Mouse (Mus musculus): ENCODE results near the gene Erich3. TPM values are rescaled to one million over a fixed set of nuclear protein-coding genes. Genes with fewer than 3 reads are reported as not detected.
A peak's percentile ranks its signal among the peaks of the same experiment; 100 is the strongest.

Erich3 gene
- polyA plus RNA-seq, 1 experiment from 2014 or later, result 0.77 TPM

GRCm38 (mm10) chr3:154692572-154692922 is 28.9 kb downstream of the Erich3 start:
- H3K9ac ChIP-seq (ENCODE audit: low read length), result no peak overlapping the region
- H3K4me2 ChIP-seq (ENCODE audit: low read depth), result no peak overlapping the region
- H3K4me1 ChIP-seq (ENCODE audit: control insufficient read depth, insufficient read depth, low read length), result 0 out of 2 replicates have a peak, but pooled peaks cover 3% of the 10 kb centered on the region
- H3K9me3 ChIP-seq (ENCODE audit: control insufficient read depth, low read length), result no peaks in the 10 kb centered on the region
- DNase-seq (ENCODE audit: low spot score) (no peak), ATAC-seq (ENCODE audit: insufficient read depth, low FRiP score, low TSS enrichment) (peak; percentile 35)
- no peak overlapping the region for H3K4me3 ChIP-seq (ENCODE audit: low read depth, low read length)
- H3K36me3 ChIP-seq (ENCODE audit: control insufficient read depth, insufficient read depth, low read length), result no peaks in the 10 kb centered on the region
- WGBS, result 54% methylated on average over 3 of the region's 3 CpGs
- H3K27ac ChIP-seq (ENCODE audit: low read depth, low read length), result no peak overlapping the region
- no peaks in the 10 kb centered on the region for H3K27me3 ChIP-seq (ENCODE audit: control insufficient read depth, insufficient read depth, low read length)

GRCm38 (mm10) chr3:154693902-154694301 is 30.2 kb downstream of the Erich3 start:
- H3K4me2 ChIP-seq (ENCODE audit: low read depth), result no peak overlapping the region
- 77% methylated on average over 4 of the region's 4 CpGs for WGBS
- no peaks in the 10 kb centered on the region for H3K9me3 ChIP-seq (ENCODE audit: control insufficient read depth, low read length)
- H3K4me1 ChIP-seq (ENCODE audit: control insufficient read depth, insufficient read depth, low read length), result 0 out of 2 replicates have a peak, but pooled peaks cover 3% of the 10 kb centered on the region
- no peak overlapping the region for H3K4me3 ChIP-seq (ENCODE audit: low read depth, low read length)
- no peak overlapping the region for H3K27ac ChIP-seq (ENCODE audit: low read depth, low read length)
- no peak overlapping the region for H3K9ac ChIP-seq (ENCODE audit: low read length)
- no peak for ATAC-seq (ENCODE audit: insufficient read depth, low FRiP score, low TSS enrichment)
- H3K36me3 ChIP-seq (ENCODE audit: control insufficient read depth, insufficient read depth, low read length), result no peaks in the 10 kb centered on the region
- no peaks in the 10 kb centered on the region for H3K27me3 ChIP-seq (ENCODE audit: control insufficient read depth, insufficient read depth, low read length)
- no peak for DNase-seq (ENCODE audit: low spot score)

GRCm38 (mm10) chr3:154696611-154697010 is 33.0 kb downstream of the Erich3 start:
- H3K4me2 ChIP-seq (ENCODE audit: low read depth), result no peak overlapping the region

GRCm38 (mm10) chr3:154698907-154699306 is 35.2 kb downstream of the Erich3 start:
- WGBS, result 40% methylated on average over 5 of the region's 5 CpGs
- no peak overlapping the region for H3K27ac ChIP-seq (ENCODE audit: low read depth, low read length)

More at GRCm38 (mm10) chr3:154696611-154697010, 33.0 kb downstream of the Erich3 start:
- no peaks in the 10 kb centered on the region for H3K36me3 ChIP-seq (ENCODE audit: control insufficient read depth, insufficient read depth, low read length)
- no peak overlapping the region for H3K4me3 ChIP-seq (ENCODE audit: low read depth, low read length)
- no peaks in the 10 kb centered on the region for H3K27me3 ChIP-seq (ENCODE audit: control insufficient read depth, insufficient read depth, low read length)
- no peaks in the 10 kb centered on the region for H3K9me3 ChIP-seq (ENCODE audit: control insufficient read depth, low read length)
- ATAC-seq (ENCODE audit: insufficient read depth, low FRiP score, low TSS enrichment), result no peak
- H3K9ac ChIP-seq (ENCODE audit: low read length), result no peak overlapping the region
- H3K4me1 ChIP-seq (ENCODE audit: control insufficient read depth, insufficient read depth, low read length), result 0 out of 2 replicates have a peak, but pooled peaks cover 3% of the 10 kb centered on the region
- WGBS, result 88% methylated on average over 3 of the region's 3 CpGs
- no peak for DNase-seq (ENCODE audit: low spot score)
- no peak overlapping the region for H3K27ac ChIP-seq (ENCODE audit: low read depth, low read length)

GRCm38 (mm10) chr3:154700296-154700695 is 36.6 kb downstream of the Erich3 start:
- WGBS, result 80% methylated on average over 3 of the region's 3 CpGs
- no peaks in the 10 kb centered on the region for H3K9me3 ChIP-seq (ENCODE audit: control insufficient read depth, low read length)
- no peaks in the 10 kb centered on the region for H3K36me3 ChIP-seq (ENCODE audit: control insufficient read depth, insufficient read depth, low read length)
- no peak overlapping the region for H3K4me2 ChIP-seq (ENCODE audit: low read depth)
- no peak overlapping the region for H3K9ac ChIP-seq (ENCODE audit: low read length)
- no peaks in the 10 kb centered on the region for H3K4me1 ChIP-seq (ENCODE audit: control insufficient read depth, insufficient read depth, low read length)
- H3K4me3 ChIP-seq (ENCODE audit: low read depth, low read length), result no peak overlapping the region
- H3K27me3 ChIP-seq (ENCODE audit: control insufficient read depth, insufficient read depth, low read length), result no peaks in the 10 kb centered on the region
- DNase-seq (ENCODE audit: low spot score) (no peak), ATAC-seq (ENCODE audit: insufficient read depth, low FRiP score, low TSS enrichment) (no peak)
- H3K27ac ChIP-seq (ENCODE audit: low read depth, low read length), result no peak overlapping the region

More at GRCm38 (mm10) chr3:154698907-154699306, 35.2 kb downstream of the Erich3 start:
- Histone ChIP-seq H3K36me3 (ENCODE audit: control insufficient read depth, insufficient read depth, low read length) (no peaks in the 10 kb centered on the region), H3K27me3 (ENCODE audit: control insufficient read depth, insufficient read depth, low read length) (no peaks in the 10 kb centered on the region), H3K4me1 (ENCODE audit: control insufficient read depth, insufficient read depth, low read length) (0 out of 2 replicates have a peak, but pooled peaks cover 3% of the 10 kb centered on the region), H3K9ac (ENCODE audit: low read length) (no peak overlapping the region), H3K4me3 (ENCODE audit: low read depth, low read length) (no peak overlapping the region), H3K9me3 (ENCODE audit: control insufficient read depth, low read length) (no peaks in the 10 kb centered on the region), H3K4me2 (ENCODE audit: low read depth) (no peak overlapping the region)
- ATAC-seq (ENCODE audit: insufficient read depth, low FRiP score, low TSS enrichment), result no peak
- DNase-seq (ENCODE audit: low spot score), result no peak

GRCm38 (mm10) chr3:154700735-154701134 is 37.1 kb downstream of the Erich3 start:
- H3K9ac ChIP-seq (ENCODE audit: low read length), result no peak overlapping the region
- no peak for DNase-seq (ENCODE audit: low spot score)
- H3K9me3 ChIP-seq (ENCODE audit: control insufficient read depth, low read length), result no peaks in the 10 kb centered on the region
- H3K4me3 ChIP-seq (ENCODE audit: low read depth, low read length), result no peak overlapping the region
- no peaks in the 10 kb centered on the region for H3K36me3 ChIP-seq (ENCODE audit: control insufficient read depth, insufficient read depth, low read length)
- no peaks in the 10 kb centered on the region for H3K27me3 ChIP-seq (ENCODE audit: control insufficient read depth, insufficient read depth, low read length)
- no peak overlapping the region for H3K4me2 ChIP-seq (ENCODE audit: low read depth)
- WGBS, result 31% methylated on average over 2 of the region's 2 CpGs
- no peak overlapping the region for H3K27ac ChIP-seq (ENCODE audit: low read depth, low read length)
- ATAC-seq (ENCODE audit: insufficient read depth, low FRiP score, low TSS enrichment), result 0 out of 2 replicates have a peak, but pooled peaks have one; percentile 36
- H3K4me1 ChIP-seq (ENCODE audit: control insufficient read depth, insufficient read depth, low read length), result no peaks in the 10 kb centered on the region

GRCm38 (mm10) chr3:154704755-154705154 is 41.1 kb downstream of the Erich3 start:
- WGBS, result 66% methylated on average over 6 of the region's 6 CpGs
- no peak overlapping the region for H3K4me2 ChIP-seq (ENCODE audit: low read depth)
- H3K4me3 ChIP-seq (ENCODE audit: low read depth, low read length), result no peak overlapping the region
- no peak overlapping the region for H3K9ac ChIP-seq (ENCODE audit: low read length)
- DNase-seq (ENCODE audit: low spot score) (no peak), ATAC-seq (ENCODE audit: insufficient read depth, low FRiP score, low TSS enrichment) (no peak)
- no peak overlapping the region for H3K27ac ChIP-seq (ENCODE audit: low read depth, low read length)
- no peaks in the 10 kb centered on the region for H3K9me3 ChIP-seq (ENCODE audit: control insufficient read depth, low read length)
- H3K4me1 ChIP-seq (ENCODE audit: control insufficient read depth, insufficient read depth, low read length), result no peaks in the 10 kb centered on the region
- no peaks in the 10 kb centered on the region for H3K27me3 ChIP-seq (ENCODE audit: control insufficient read depth, insufficient read depth, low read length)
- no peaks in the 10 kb centered on the region for H3K36me3 ChIP-seq (ENCODE audit: control insufficient read depth, insufficient read depth, low read length)

- WGBS, result 91% methylated on average over 3 of the region's 3 CpGs
- H3K36me3 ChIP-seq (ENCODE audit: control insufficient read depth, insufficient read depth, low read length), result no peaks in the 10 kb centered on the region
These were observed 44.5 kb downstream of the Erich3 start for GRCm38 (mm10) chr3:154708150-154708549.

GRCm38 (mm10) chr3:154723198-154723597 is 59.5 kb downstream of the Erich3 start:
- Histone ChIP-seq H3K4me2 (ENCODE audit: low read depth) (no peak overlapping the region), H3K36me3 (ENCODE audit: control insufficient read depth, insufficient read depth, low read length) (no peaks in the 10 kb centered on the region), H3K9me3 (ENCODE audit: control insufficient read depth, low read length) (no peaks in the 10 kb centered on the region), H3K4me1 (ENCODE audit: control insufficient read depth, insufficient read depth, low read length) (no peaks in the 10 kb centered on the region), H3K27ac (ENCODE audit: low read depth, low read length) (no peak overlapping the region), H3K4me3 (ENCODE audit: low read depth, low read length) (no peak overlapping the region), H3K9ac (ENCODE audit: low read length) (no peak overlapping the region), H3K27me3 (ENCODE audit: control insufficient read depth, insufficient read depth, low read length) (no peaks in the 10 kb centered on the region)
- ATAC-seq (ENCODE audit: insufficient read depth, low FRiP score, low TSS enrichment) (no peak), DNase-seq (ENCODE audit: low spot score) (no peak)
- 80% methylated on average over 7 of the region's 7 CpGs for WGBS

More at GRCm38 (mm10) chr3:154708150-154708549, 44.5 kb downstream of the Erich3 start:
- Histone ChIP-seq H3K4me3 (ENCODE audit: low read depth, low read length) (no peak overlapping the region), H3K4me2 (ENCODE audit: low read depth) (no peak overlapping the region), H3K27ac (ENCODE audit: low read depth, low read length) (no peak overlapping the region), H3K9me3 (ENCODE audit: control insufficient read depth, low read length) (no peaks in the 10 kb centered on the region), H3K4me1 (ENCODE audit: control insufficient read depth, insufficient read depth, low read length) (no peaks in the 10 kb centered on the region), H3K9ac (ENCODE audit: low read length) (no peak overlapping the region), H3K27me3 (ENCODE audit: control insufficient read depth, insufficient read depth, low read length) (no peaks in the 10 kb centered on the region)
- no peak for ATAC-seq (ENCODE audit: insufficient read depth, low FRiP score, low TSS enrichment)
- no peak for DNase-seq (ENCODE audit: low spot score)
